Mouse (Mus musculus): ENCODE results near the gene Cd83.

DNA sequence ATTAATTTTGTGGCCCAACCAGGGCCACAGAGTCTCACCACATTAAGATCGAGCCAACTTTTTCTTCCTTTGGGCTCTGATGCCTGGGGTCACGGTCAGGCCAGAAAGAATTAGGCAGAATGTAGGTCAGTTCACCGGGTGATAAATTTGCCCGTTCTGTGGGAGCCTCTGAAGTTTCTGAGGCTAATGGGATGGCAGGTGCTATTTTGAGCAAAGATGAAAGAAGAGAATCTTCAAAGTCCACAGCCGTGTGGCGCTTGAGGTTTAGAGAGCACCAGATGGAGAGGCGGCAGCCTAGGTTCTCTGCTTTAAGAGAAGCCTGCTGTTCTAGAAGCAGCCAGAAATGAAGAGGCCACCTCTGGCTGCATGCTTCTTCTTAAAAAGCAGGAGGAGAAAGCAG, 48.2 kb downstream of the Cd83 start:
- TF ChIP-seq ZC3H11A (IDR thresholded peaks at IDR 0.05; ENCODE audit: borderline replicate concordance, low read depth, low read length) (no peak), ZNF384 (IDR thresholded peaks at IDR 0.05; ENCODE audit: low read depth, low read length) (no peak), HCFC1 (IDR thresholded peaks at IDR 0.05; ENCODE audit: borderline replicate concordance, insufficient read depth, low read length) (no peak)

All from ES-E14 (cell line).